Mouse (Mus musculus): ENCODE data around the gene Zfp808. TPM values are rescaled to one million over a fixed set of nuclear protein-coding genes. Genes with fewer than 3 reads are reported as not detected.
A peak's percentile ranks its signal among the peaks of the same experiment; 100 is the strongest.
"Not testable (repeated sequence)": the region's sequence is repeated elsewhere in the genome, so short reads cannot be mapped to it uniquely, and the experiment has no call there.

Zfp808 gene
- polyA plus RNA-seq (2015; fragmentation: Nextera tagmentation; extraction: Ambion mirVana), result 6.8 and 7.8 TPM in 2 replicates

DNA sequence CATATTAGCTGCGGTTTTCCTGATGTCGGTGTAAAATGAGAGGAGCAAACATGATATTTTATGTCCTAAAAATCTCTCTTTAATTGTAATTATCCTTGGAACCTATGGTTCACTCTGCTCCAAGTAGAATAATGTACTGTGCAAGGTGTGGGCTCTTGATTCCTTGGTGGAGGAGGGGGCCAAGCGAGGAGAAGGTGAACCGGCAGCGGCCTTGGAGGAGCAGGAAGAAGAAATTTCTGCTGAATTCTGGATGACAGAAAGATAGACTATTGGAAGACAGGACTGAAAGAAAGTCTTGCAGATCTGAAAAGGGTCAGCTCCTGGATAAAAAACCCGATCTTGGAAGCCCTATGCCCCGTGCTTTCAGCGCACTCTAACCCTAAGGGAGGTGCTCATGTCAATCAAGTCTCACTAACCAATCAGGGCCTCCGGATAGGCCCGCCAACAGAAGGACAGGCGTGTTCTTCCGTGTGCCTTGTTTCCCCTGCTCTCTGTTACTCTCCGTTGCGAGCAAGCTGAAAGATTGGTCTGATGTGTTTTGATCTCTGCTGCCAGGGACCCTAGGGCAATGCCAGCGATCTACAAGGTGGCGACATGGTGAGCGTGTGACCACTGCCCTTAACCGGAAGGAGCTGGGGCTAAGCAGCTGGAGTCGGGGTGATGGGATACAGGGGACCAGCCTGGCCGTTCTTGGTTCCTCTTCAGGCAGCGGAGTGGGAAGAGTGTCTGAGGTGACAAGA is at the start of gene Zfp808:
TSS of gene Zfp808 (plus strand) at position 455 of the 740 bp plus-strand sequence.
- 4% methylated on average over 21 of the region's 21 CpGs for WGBS
- Histone ChIP-seq H3K9ac (peak within 1 kb of the TSS; percentile 77), H3K4me2 (peak within 1 kb of the TSS; percentile 54), H3K27ac (replicated peaks) (0 out of 2 replicates have a peak within 1 kb of the TSS, but pooled peaks have one; percentile 38), H3K4me3 (peak within 1 kb of the TSS; percentile 61)
- not testable (repeated sequence) for H3K27me3 ChIP-seq; H3K9me3 ChIP-seq; H3K4me1 ChIP-seq (replicated peaks); H3K36me3 ChIP-seq
- peak; percentile 90 for ATAC-seq (ENCODE audit: low read depth)

DNA sequence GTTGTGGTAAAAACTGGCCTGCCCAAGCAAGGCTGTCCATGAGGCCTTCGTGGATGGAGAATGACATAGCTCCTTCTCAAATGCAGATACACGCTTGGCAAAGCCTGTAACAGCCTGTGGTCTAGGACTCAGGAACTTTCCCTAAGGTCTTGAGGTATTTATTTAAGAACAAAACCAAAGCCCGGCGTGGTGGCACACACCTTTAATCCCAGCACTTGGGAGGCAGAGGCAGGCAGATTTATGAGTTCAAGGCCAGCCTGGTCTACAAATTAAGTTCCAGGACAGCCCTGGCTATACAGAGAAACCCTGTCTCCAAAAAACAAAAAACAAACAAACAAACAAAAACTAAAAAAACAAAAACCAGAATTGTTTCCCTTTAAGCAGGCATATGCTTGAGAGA is 30.9 kb upstream of the Zfp808 start:
- ATAC-seq (ENCODE audit: low read depth); H3K9me3 ChIP-seq; H3K9ac ChIP-seq; H3K4me2 ChIP-seq; H3K27me3 ChIP-seq; H3K4me1 ChIP-seq (replicated peaks); H3K4me3 ChIP-seq; H3K36me3 ChIP-seq; H3K27ac ChIP-seq (replicated peaks): not testable (repeated sequence)
- 85% methylated on average over 4 of the region's 4 CpGs for WGBS

- H3K27me3 ChIP-seq, result not testable (repeated sequence)
- 88% methylated on average over 4 of the region's 4 CpGs for WGBS
Measured at GRCm38 (mm10) chr13:62099454-62099853, 30.2 kb upstream of the Zfp808 start.

GRCm38 (mm10) chr13:62102368-62102767 is 27.3 kb upstream of the Zfp808 start:
- H3K9me3 ChIP-seq, H3K36me3 ChIP-seq: not testable (repeated sequence)
- WGBS, result 86% methylated on average over 1 of the region's 1 CpGs

More at GRCm38 (mm10) chr13:62099454-62099853, 30.2 kb upstream of the Zfp808 start:
- not testable (repeated sequence) for H3K27ac ChIP-seq (replicated peaks); H3K9ac ChIP-seq; H3K36me3 ChIP-seq; H3K9me3 ChIP-seq; ATAC-seq (ENCODE audit: low read depth); H3K4me3 ChIP-seq; H3K4me1 ChIP-seq (replicated peaks); H3K4me2 ChIP-seq

DNA sequence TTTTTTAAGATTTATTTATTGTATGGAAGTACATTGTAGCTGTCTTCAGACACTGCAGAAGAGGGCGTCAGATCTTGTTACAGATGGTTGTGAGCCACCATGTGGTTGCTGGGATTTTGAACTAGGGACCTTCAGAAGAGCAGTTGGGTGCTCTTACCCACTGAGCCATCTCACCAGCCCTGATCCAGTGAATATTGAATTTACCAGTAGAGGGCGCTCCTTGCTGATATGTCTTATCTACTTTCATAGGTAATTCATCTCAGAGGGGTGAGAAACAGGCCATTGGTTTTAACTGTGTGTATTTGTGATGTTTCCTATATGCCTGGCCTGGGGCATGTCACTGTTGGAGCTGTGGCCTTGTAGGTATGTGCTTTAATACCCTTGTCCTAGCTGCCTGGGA is 13.8 kb upstream of the Zfp808 start:
- not testable (repeated sequence) for H3K27ac ChIP-seq (replicated peaks); H3K4me3 ChIP-seq; ATAC-seq (ENCODE audit: low read depth); H3K4me2 ChIP-seq; H3K36me3 ChIP-seq; H3K4me1 ChIP-seq (replicated peaks); H3K9ac ChIP-seq; H3K9me3 ChIP-seq; H3K27me3 ChIP-seq
- 36% methylated on average over 2 of the region's 2 CpGs for WGBS

More at GRCm38 (mm10) chr13:62102368-62102767, 27.3 kb upstream of the Zfp808 start:
- H3K4me2 ChIP-seq; H3K27ac ChIP-seq (replicated peaks); H3K9ac ChIP-seq; H3K27me3 ChIP-seq; H3K4me1 ChIP-seq (replicated peaks); ATAC-seq (ENCODE audit: low read depth); H3K4me3 ChIP-seq: not testable (repeated sequence)

DNA sequence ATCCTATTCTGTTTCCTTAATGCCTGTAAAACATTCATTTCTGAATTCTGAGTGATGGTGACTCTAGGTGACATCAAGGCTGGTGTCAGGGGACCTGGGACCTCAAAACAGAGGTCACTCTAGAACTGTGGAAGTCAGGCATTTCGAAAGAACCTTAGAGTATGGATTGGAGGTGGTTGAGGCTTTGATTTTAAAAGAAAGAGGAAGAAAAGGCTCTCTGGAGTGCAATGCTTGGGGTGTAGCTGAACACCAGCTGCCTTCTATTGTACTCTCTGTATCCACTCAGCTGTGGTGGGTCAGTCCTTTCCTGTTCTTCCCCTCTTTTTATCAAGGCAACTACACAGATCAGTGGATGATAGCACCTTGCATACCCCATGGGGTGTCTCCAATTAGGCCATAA is 8.1 kb upstream of the Zfp808 start:
- H3K4me3 ChIP-seq; H3K4me1 ChIP-seq (replicated peaks); H3K4me2 ChIP-seq; H3K27ac ChIP-seq (replicated peaks); ATAC-seq (ENCODE audit: low read depth); H3K9ac ChIP-seq; H3K27me3 ChIP-seq; H3K36me3 ChIP-seq; H3K9me3 ChIP-seq: not testable (repeated sequence)
- WGBS, result 52% methylated on average over 1 of the region's 1 CpGs

GRCm38 (mm10) chr13:62181835-62182755 is 52.4 kb downstream of the Zfp808 start:
- 68% methylated on average over 2 of the region's 2 CpGs for WGBS
- H3K4me2 ChIP-seq, result not testable (repeated sequence)
- peaks cover 30% of the 10 kb centered on the region for H3K9me3 ChIP-seq

GRCm38 (mm10) chr13:62245264-62245663 is 115.6 kb downstream of the Zfp808 start:
- H3K4me3 ChIP-seq, result no peak overlapping the region
- H3K9me3 ChIP-seq, result peaks cover 21% of the 10 kb centered on the region; the same call in 1 of the 2 replicates
- ATAC-seq (ENCODE audit: low read depth), result no peak
- no peaks in the 10 kb centered on the region for H3K4me1 ChIP-seq (replicated peaks)
- no peak overlapping the region for H3K27ac ChIP-seq (replicated peaks)
- no peaks in the 10 kb centered on the region for H3K27me3 ChIP-seq
- no peak overlapping the region for H3K4me2 ChIP-seq
- 53% methylated on average over 3 of the region's 3 CpGs for WGBS
- no peaks in the 10 kb centered on the region for H3K36me3 ChIP-seq
- H3K9ac ChIP-seq, result no peak overlapping the region

More at GRCm38 (mm10) chr13:62181835-62182755, 52.4 kb downstream of the Zfp808 start:
- H3K4me1 ChIP-seq (replicated peaks); H3K4me3 ChIP-seq; H3K36me3 ChIP-seq; H3K9ac ChIP-seq; H3K27ac ChIP-seq (replicated peaks); H3K27me3 ChIP-seq; ATAC-seq (ENCODE audit: low read depth): not testable (repeated sequence)

- ATAC-seq (ENCODE audit: low read depth); H3K27ac ChIP-seq (replicated peaks): not testable (repeated sequence)
Measured at GRCm38 (mm10) chr13:62255226-62255625, 125.5 kb downstream of the Zfp808 start.

DNA sequence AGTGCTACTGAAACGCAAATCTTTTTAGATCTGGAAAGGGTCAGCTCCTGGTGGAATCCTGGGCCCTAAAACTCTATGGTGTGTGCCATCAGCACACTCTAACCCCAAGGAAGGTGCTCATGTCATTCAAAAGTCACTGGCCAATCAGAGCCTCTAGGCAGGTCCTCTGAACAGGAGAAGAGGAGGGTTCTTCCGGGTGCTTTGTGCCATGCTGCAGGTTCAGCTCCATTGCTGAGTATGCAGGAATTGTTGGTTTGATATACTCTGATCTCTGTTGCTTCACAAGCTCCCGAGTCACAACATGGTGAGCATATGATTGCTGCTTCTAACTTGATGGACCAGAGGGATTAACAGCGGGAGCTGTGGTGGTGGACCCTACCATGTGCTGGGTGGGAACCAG is 133.7 kb downstream of the Zfp808 start:
- Histone ChIP-seq H3K27me3 (no peaks in the 10 kb centered on the region), H3K9ac (no peak overlapping the region), H3K4me3 (no peak overlapping the region), H3K36me3 (no peaks in the 10 kb centered on the region), H3K4me1 (replicated peaks) (no peaks in the 10 kb centered on the region), H3K4me2 (no peak overlapping the region), H3K27ac (replicated peaks) (no peak overlapping the region), H3K9me3 (peaks cover 46% of the 10 kb centered on the region)
- ATAC-seq (ENCODE audit: low read depth), result no peak
- WGBS, result 84% methylated on average over 4 of the region's 4 CpGs

More at GRCm38 (mm10) chr13:62255226-62255625, 125.5 kb downstream of the Zfp808 start:
- not testable (repeated sequence) for H3K4me1 ChIP-seq (replicated peaks); H3K4me3 ChIP-seq; H3K36me3 ChIP-seq; H3K4me2 ChIP-seq; H3K9ac ChIP-seq; H3K27me3 ChIP-seq
- 90% methylated on average over 9 of the region's 9 CpGs for WGBS
- peaks cover 25% of the 10 kb centered on the region; the same call in 1 of the 2 replicates for H3K9me3 ChIP-seq
